Mouse (Mus musculus) liver, embryonic 14.5 days (tissue): Measurements from ENCODE around the gene Arl14. TPM values are rescaled to one million over a fixed set of nuclear protein-coding genes. Genes with fewer than 3 reads are reported as not detected.

Source experiments
- ATAC-seq: fragments of 200-750 bp; cut with Nextera tagmentation; 2 replicates; pipeline ENCODE4 v1.8.0; 2017; ENCODE audit warnings: moderate number of reproducible peaks, mild to moderate bottlenecking, moderate library complexity; ENCODE audit not compliant: insufficient read depth
- DNase-seq, 3 experiments: peaks; one replicate each; pipeline ENCODE4 v3.0.0-alpha.2; 2012 to 2013; ENCODE audit warnings: low read depth in 3 of 3, low spot score in 3 of 3
- H3K27ac ChIP-seq: fragments of 300-500 bp; sonication (generic); 2 replicates; pipeline ENCODE4 v1.5.1; 2014; ENCODE audit warnings: moderate library complexity, mild to moderate bottlenecking, control low read depth, inconsistent platforms
- H3K27me3 ChIP-seq: fragments of 300-500 bp; sonication (generic); 2 replicates; pipeline ENCODE4 v1.6.1; 2014; ENCODE audit warnings: mild to moderate bottlenecking, low read length, moderate library complexity; ENCODE audit not compliant: control insufficient read depth, insufficient read depth
- H3K36me3 ChIP-seq: fragments of 300-500 bp; sonication (generic); replicated peaks from 2 replicates; pipeline ENCODE4 v1.6.1; 2014; ENCODE audit warnings: low read depth; ENCODE audit not compliant: control insufficient read depth, insufficient read depth
- H3K4me1 ChIP-seq, 2 experiments: fragments of 200-500 bp in 1 of 2; fragments of 300-500 bp in 1 of 2; sonication (generic) in 1 of 2; replicated peaks; 2 replicates each; pipeline ENCODE4 v1.6.1; 2012 to 2014; ENCODE audit warnings: antibody characterized with exemption in 1 of 2, inconsistent platforms in 1 of 2, low read length in 1 of 2; ENCODE audit not compliant: control insufficient read depth in 2 of 2, insufficient read depth in 2 of 2
- H3K4me2 ChIP-seq: fragments of 300-500 bp; sonication (generic); 2 replicates; pipeline ENCODE4 v1.6.1; 2014; ENCODE audit warnings: low read depth, mild to moderate bottlenecking, control low read depth, moderate library complexity
- H3K4me3 ChIP-seq, 2 experiments: fragments of 200-500 bp in 1 of 2; fragments of 300-500 bp in 1 of 2; sonication (generic) in 1 of 2; 2 replicates each; pipeline ENCODE4 v1.5.1; 2012 to 2014; ENCODE audit warnings: low read depth in 2 of 2, low read length in 2 of 2, mild to moderate bottlenecking in 2 of 2, control low read depth in 1 of 2, inconsistent platforms in 1 of 2, moderate library complexity in 1 of 2; ENCODE audit not compliant: insufficient read depth in 1 of 2
- H3K9ac ChIP-seq: fragments of 300-500 bp; sonication (generic); replicated peaks from 2 replicates; pipeline ENCODE4 v1.6.1; 2014; ENCODE audit warnings: mild to moderate bottlenecking, control low read depth, moderate library complexity
- H3K9me3 ChIP-seq: fragments of 300-500 bp; sonication (generic); 2 replicates; pipeline ENCODE4 v1.6.1; 2016; ENCODE audit warnings: low read length, mixed read lengths; ENCODE audit not compliant: control insufficient read depth
- CTCF ChIP-seq: IDR thresholded peaks from 2 replicates; pipeline ENCODE4 v1.5.1; 2016; ENCODE audit warnings: antibody characterized with exemption, low read depth, control low read depth
- EP300 ChIP-seq: IDR thresholded peaks from 2 replicates; pipeline ENCODE4 v1.6.1; 2016; ENCODE audit warnings: antibody characterized with exemption, low read depth
- WGBS: fragments of 180-500 bp; shearing (Covaris S2); extraction: QIAGEN DNeasy Blood & Tissue Kit; methylation state at CpG from one replicate; pipeline ENCODE4 v1.1.7; 2014; ENCODE audit not compliant: insufficient replicate concordance; 5-methylcytosine and 5-hydroxymethylcytosine counted together
- polyA plus RNA-seq, 2 experiments: library from polyadenylated mRNA; depleted of rRNA in 1 of 2; stranded (reverse) in 1 of 2; unstranded in 1 of 2; fragments of >200 nt; fragmentation: Nextera tagmentation in 1 of 2; extraction: Ambion mirVana in 1 of 2; gene quantifications; 2 replicates each; pipeline versions ENCODE4 v1.2.1 to v1.2.3; 2012 to 2014

Gene Arl14
- polyA plus RNA-seq, 2 experiments = not detected

DNA sequence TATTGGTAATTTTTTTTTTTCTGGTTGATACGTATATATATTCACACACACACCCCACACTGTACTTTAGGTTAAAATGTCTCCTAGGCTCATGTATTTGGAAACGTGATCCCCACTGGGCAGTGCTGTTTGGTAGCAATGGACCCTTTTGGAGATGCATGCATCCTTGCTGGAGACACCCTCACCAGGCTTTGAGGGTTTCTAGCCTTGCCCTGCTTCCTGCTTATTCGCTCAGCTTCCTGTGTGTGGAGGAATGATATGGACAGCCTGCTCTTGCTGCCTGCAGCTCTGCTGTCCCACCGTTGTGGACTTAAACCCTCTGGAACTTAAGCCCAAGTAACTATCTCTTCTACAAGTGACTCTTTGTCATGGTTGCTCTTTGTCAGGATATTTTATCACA lies 19.3 kb upstream of the Arl14 start:
- no peaks in the 10 kb centered on the region for H3K27me3 ChIP-seq
- no peaks in the 10 kb centered on the region for H3K36me3 ChIP-seq
- H3K9ac ChIP-seq = no peak overlapping the region
- no peak overlapping the region for H3K4me3 ChIP-seq
- H3K27ac ChIP-seq = no peak overlapping the region
- ATAC-seq (no peak), DNase-seq (no peak)
- H3K4me2 ChIP-seq = no peak overlapping the region
- peaks cover 5 to 9% of the 10 kb centered on the region in 2 experiments; a peak in 3 of 4 replicates for H3K4me1 ChIP-seq
- TF ChIP-seq CTCF (no peak), EP300 (no peak)
- WGBS = 16% methylated on average over 4 of the region's 4 CpGs
- no peaks in the 10 kb centered on the region for H3K9me3 ChIP-seq

DNA sequence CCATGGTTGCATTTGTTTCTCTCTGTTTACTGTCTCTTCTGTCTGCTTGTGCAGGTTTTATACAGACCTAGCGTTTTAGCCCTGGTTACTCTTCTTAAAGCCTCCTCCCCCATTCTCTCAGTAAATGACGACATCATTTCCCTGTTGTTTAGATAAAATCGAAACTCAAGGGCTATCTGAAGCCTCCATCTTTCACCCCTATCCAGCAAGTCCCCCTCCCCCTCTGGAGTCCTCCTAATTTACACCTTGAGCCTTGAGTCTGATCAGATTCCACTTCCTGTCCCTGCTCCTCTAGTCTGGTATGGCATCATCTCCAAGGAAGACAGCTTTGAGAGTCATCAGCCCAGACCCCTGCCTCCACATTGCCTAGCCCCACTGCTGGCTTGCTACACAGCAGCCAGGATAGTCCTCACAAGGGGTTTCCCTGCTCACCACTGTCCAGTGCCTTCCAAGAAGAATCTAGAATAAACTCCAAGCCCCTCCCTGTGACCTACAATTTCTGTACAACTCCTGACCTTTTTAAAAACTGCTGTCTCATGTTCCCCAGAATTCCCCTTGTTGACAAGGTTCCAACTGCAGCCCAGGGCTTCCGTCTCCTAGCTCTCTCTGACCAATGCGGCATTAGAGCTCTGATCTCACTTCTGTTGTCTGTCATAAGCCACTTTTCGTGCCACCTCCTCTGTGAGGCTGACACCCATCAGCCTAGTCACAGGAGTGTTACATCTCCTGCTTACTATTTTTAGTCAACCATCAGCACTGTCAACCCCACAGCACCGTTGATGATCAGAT lies 16.8 kb upstream of the Arl14 start:
- TF ChIP-seq CTCF = no peak
- no peak for TF ChIP-seq EP300
- H3K27me3 ChIP-seq = no peaks in the 10 kb centered on the region
- H3K36me3 ChIP-seq = no peaks in the 10 kb centered on the region
- no peak overlapping the region for H3K27ac ChIP-seq
- no peak overlapping the region for H3K9ac ChIP-seq
- peak overlapping the region; percentile 41 for H3K4me2 ChIP-seq
- H3K4me1 ChIP-seq = peaks cover 5 to 9% of the 10 kb centered on the region in 2 experiments; a peak in 3 of 4 replicates
- H3K4me3 ChIP-seq = no peak overlapping the region; a peak in 1 of 4 replicates
- ATAC-seq (peak; percentile 45; the same call in 1 of the 2 replicates), DNase-seq (peak; percentile 23 to 44 (median 36))
- H3K9me3 ChIP-seq = no peaks in the 10 kb centered on the region
- WGBS = 11% methylated on average over 7 of the region's 7 CpGs

GRCm38 (mm10) chr3:69206193-69206893 lies 15.9 kb upstream of the Arl14 start:
- Histone ChIP-seq H3K4me3 (no peak overlapping the region), H3K36me3 (no peaks in the 10 kb centered on the region), H3K4me2 (peak overlapping the region; percentile 41), H3K9me3 (no peaks in the 10 kb centered on the region), H3K27ac (no peak overlapping the region), H3K27me3 (no peaks in the 10 kb centered on the region), H3K9ac (no peak overlapping the region), H3K4me1 (peaks cover 5 to 9% of the 10 kb centered on the region in 2 experiments; a peak in 3 of 4 replicates)
- DNase-seq (no peak), ATAC-seq (no peak)
- 54% methylated on average over 10 of the region's 10 CpGs for WGBS
- TF ChIP-seq EP300 = no peak
- TF ChIP-seq CTCF = no peak

- Histone ChIP-seq H3K27me3 (no peaks in the 10 kb centered on the region), H3K9me3 (no peaks in the 10 kb centered on the region), H3K4me1 (peaks cover 5 to 9% of the 10 kb centered on the region in 2 experiments; a peak in 3 of 4 replicates), H3K4me3 (no peak overlapping the region), H3K36me3 (no peaks in the 10 kb centered on the region), H3K9ac (no peak overlapping the region), H3K27ac (no peak overlapping the region), H3K4me2 (no peak overlapping the region)
- peak; percentile 65 for TF ChIP-seq CTCF
- TF ChIP-seq EP300 = no peak
- WGBS = 49% methylated on average over 12 of the region's 12 CpGs
- no peak for ATAC-seq
- DNase-seq = no peak
These were observed 13.5 kb upstream of the Arl14 start for GRCm38 (mm10) chr3:69208441-69209309.

DNA sequence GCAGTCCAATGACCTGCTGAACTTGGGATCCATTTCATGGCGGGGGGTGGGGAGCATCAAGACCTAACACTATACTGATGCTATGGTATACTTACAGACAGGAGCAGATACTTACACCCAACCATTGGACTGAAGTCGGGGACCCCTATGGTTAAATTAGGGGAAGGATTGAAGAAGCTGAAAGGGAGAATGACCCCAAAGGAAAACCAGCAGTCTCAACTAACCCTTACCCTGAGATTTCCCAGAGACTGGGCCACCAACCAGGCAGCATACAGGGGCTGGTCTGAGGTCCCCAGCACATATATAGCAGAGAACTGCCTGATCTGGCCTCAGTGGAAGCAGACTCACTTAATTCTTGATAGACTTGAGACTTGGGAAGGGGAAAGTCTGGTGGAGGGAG lies 10.0 kb upstream of the Arl14 start:
- H3K9ac ChIP-seq = no peak overlapping the region
- no peak overlapping the region for H3K4me2 ChIP-seq
- TF ChIP-seq EP300 = no peak
- TF ChIP-seq CTCF = no peak
- DNase-seq (no peak), ATAC-seq (no peak)
- H3K36me3 ChIP-seq = no peaks in the 10 kb centered on the region
- H3K4me1 ChIP-seq = no peaks in the 10 kb centered on the region
- H3K27me3 ChIP-seq = no peaks in the 10 kb centered on the region
- H3K9me3 ChIP-seq = no peaks in the 10 kb centered on the region
- H3K27ac ChIP-seq = no peak overlapping the region
- no peak overlapping the region for H3K4me3 ChIP-seq
- WGBS = 41% methylated on average over 2 of the region's 2 CpGs
